Mouse (Mus musculus): Measurements from ENCODE around the gene Sla2.

DNA sequence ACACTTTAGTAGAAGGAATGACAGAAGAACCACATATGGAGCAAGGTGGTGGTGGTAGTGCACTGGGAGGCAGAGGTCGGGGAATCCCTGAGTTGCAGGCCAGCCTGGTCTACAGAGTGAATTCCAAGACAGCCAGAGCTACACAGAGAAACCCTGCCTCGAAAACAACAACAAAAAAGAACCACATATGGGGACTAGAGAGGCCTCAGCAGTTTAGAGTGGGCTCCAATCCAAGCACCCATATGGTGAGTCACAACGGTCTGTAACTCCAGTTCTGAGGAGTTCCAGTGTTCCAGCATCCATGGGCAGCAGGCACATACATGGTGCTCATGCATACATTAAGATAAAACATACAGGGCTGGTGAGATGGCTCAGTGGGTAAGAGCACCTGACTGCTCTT is 22.5 kb downstream of the Sla2 start:
- no peak for TF ChIP-seq JUND (conservative IDR thresholded peaks at IDR 0.05; ENCODE audit: low read depth, low read length)
- no peak for TF ChIP-seq CTCF (conservative IDR thresholded peaks at IDR 0.05 in 1 of 2, IDR thresholded peaks at IDR 0.05 in 1 of 2; ENCODE audit: low read depth in 2 of 2, low read length in 2 of 2)
- TF ChIP-seq IRF4 (IDR thresholded peaks at IDR 0.05; ENCODE audit: low read depth, low read length) = no peak
- TF ChIP-seq MAFK (IDR thresholded peaks at IDR 0.05; ENCODE audit: insufficient replicate concordance, low read length) = no peak
- TF ChIP-seq POLR2A (IDR thresholded peaks at IDR 0.05; ENCODE audit: low read depth, low read length) = no peak
- no peak for TF ChIP-seq USF1 (IDR thresholded peaks at IDR 0.05; ENCODE audit: low read depth, low read length)
- no peak for TF ChIP-seq ZC3H11A (IDR thresholded peaks at IDR 0.05; ENCODE audit: low read depth, low read length)
